Mouse (Mus musculus): ENCODE measurements around the gene Pi4ka. TPM values are rescaled to one million over a fixed set of nuclear protein-coding genes. Genes with fewer than 3 reads are reported as not detected.

Pi4ka gene
- total RNA-seq, 1 experiment from 2014 or later, result 42.2 TPM

GRCm38 (mm10) chr16:17345141-17345812 lies 60.8 kb downstream of the Pi4ka start:
- ATAC-seq (replicated peaks in 1 of 2; ENCODE audit: insufficient read depth in 1 of 2, low FRiP score in 2 of 2, low TSS enrichment in 1 of 2, low read depth in 1 of 2, poor library complexity in 2 of 2, severe bottlenecking in 2 of 2), result no peak

DNA sequence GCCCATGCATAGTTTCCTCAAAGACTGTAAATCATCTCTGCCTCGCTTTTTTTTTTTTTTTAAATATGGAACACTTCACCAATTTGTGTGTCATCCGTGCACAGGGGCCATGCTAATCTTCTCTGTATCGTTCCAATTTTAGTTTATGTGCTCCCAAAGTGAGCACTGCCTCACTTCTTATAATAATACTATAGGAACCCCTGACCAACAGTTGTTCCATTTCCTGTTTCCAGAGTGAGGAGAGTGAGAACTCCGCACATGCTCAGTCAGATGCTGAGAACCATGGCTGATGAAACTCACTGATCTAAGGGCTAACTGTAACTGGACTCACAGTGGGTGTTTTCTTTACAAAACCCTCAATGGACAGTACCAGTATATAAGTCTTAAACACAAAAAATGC lies 64.3 kb downstream of the Pi4ka start:
- no peak for ATAC-seq (replicated peaks in 1 of 2; ENCODE audit: insufficient read depth in 1 of 2, low FRiP score in 2 of 2, low TSS enrichment in 1 of 2, low read depth in 1 of 2, poor library complexity in 2 of 2, severe bottlenecking in 2 of 2)

DNA sequence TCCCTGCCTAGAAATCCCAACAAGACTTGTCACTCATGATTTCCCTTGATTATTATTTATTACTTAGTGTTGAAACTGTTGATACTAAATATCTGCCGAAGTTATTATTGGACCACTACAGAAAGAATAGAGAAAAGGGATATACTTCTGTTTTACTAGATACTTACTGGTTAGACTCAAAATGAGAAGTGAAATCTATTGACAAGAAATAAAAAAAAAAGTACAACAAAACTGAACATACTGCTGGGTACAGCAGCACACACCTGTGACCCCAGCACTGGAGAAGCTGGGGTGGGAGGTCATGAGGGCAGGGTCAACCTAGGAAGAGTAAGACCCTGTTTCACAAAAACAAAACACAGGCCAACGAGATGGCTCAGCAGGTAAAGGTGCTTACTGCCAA lies 65.4 kb downstream of the Pi4ka start:
- ATAC-seq (replicated peaks in 1 of 2; ENCODE audit: insufficient read depth in 1 of 2, low FRiP score in 2 of 2, low TSS enrichment in 1 of 2, low read depth in 1 of 2, poor library complexity in 2 of 2, severe bottlenecking in 2 of 2), result no peak

DNA sequence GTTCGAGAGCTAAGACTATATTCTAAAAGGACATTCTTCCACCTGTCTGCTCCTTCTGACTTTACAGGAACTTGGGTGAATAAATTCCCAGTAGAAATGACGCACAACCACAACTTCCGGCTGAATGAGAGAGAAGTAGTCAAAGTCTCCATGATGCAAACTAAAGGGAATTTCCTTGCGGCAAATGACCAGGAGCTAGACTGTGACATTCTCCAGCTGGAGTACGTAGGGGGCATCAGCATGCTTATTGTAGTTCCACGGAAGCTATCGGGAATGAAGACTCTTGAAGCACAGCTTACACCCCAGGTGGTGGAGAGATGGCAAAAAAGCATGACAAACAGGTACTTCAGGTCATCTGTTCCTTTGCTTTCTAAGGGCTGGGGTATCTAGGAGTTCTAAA lies 66.4 kb downstream of the Pi4ka start:
- ATAC-seq (replicated peaks in 1 of 2; ENCODE audit: insufficient read depth in 1 of 2, low FRiP score in 2 of 2, low TSS enrichment in 1 of 2, low read depth in 1 of 2, poor library complexity in 2 of 2, severe bottlenecking in 2 of 2), result no peak

DNA sequence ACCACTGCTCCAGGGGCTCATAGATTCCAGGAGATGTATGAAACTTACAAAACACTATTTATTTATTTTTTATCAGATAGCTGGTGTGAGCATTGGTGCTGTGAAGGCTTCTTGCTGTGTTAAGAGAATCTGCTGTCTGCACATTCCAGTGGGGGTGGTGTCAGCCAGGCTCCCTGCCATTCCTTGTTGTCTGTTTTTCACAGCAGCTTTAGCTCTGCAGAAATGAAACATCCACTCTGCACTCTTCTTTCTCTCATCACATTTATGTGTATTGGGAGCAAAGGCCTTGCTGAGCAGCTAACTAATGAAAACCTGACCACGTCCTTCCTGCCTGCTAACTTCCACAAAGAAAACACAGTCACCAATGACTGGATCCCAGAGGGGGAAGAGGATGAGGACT lies 70.0 kb downstream of the Pi4ka start:
- ATAC-seq (replicated peaks in 1 of 2; ENCODE audit: insufficient read depth in 1 of 2, low FRiP score in 2 of 2, low TSS enrichment in 1 of 2, low read depth in 1 of 2, poor library complexity in 2 of 2, severe bottlenecking in 2 of 2), result no peak

DNA sequence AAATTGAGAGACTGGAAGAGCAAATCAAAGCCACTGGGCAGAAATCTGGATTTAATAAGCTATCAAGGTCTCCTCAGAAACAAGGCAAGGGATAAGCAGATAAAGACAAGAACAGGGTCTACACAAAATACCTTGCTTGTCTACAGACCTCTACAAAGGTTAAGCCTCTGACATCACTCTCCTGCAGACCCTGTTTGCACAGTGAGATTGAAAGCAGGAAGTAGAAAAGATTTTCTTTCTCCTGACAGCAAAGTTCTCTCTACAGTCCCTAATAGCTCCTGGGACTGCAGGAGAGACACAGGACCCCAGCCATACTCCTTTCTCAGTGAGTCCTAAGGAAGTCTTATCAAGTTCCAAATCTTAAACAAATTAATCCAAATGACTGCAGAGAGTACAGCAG lies 71.5 kb downstream of the Pi4ka start:
- no peak for ATAC-seq (replicated peaks in 1 of 2; ENCODE audit: insufficient read depth in 1 of 2, low FRiP score in 2 of 2, low TSS enrichment in 1 of 2, low read depth in 1 of 2, poor library complexity in 2 of 2, severe bottlenecking in 2 of 2)

DNA sequence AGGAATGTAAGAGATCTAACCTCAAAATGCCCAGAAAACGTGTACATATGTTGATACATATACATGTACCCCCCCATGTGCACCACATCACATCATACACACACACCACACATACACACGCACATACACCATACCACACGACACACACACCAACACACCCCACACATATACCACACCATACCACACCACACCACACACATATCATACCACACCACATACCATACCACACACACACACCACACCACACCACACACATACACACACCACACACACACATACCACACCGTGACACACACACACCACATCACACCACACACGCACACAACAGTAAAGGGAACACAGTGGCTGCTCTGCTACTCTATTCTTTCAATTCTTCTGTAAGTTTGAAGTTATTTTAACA lies 74.3 kb downstream of the Pi4ka start:
- no peak for ATAC-seq (replicated peaks in 1 of 2; ENCODE audit: insufficient read depth in 1 of 2, low FRiP score in 2 of 2, low TSS enrichment in 1 of 2, low read depth in 1 of 2, poor library complexity in 2 of 2, severe bottlenecking in 2 of 2)

- ATAC-seq (replicated peaks in 1 of 2; ENCODE audit: insufficient read depth in 1 of 2, low FRiP score in 2 of 2, low TSS enrichment in 1 of 2, low read depth in 1 of 2, poor library complexity in 2 of 2, severe bottlenecking in 2 of 2), result no peak
Observed at GRCm38 (mm10) chr16:17331116-17331515, 75.0 kb downstream of the Pi4ka start, which contains the start of gene Serpind1. Gene Serpind1 (plus strand): TSS chr16:17331371.

DNA sequence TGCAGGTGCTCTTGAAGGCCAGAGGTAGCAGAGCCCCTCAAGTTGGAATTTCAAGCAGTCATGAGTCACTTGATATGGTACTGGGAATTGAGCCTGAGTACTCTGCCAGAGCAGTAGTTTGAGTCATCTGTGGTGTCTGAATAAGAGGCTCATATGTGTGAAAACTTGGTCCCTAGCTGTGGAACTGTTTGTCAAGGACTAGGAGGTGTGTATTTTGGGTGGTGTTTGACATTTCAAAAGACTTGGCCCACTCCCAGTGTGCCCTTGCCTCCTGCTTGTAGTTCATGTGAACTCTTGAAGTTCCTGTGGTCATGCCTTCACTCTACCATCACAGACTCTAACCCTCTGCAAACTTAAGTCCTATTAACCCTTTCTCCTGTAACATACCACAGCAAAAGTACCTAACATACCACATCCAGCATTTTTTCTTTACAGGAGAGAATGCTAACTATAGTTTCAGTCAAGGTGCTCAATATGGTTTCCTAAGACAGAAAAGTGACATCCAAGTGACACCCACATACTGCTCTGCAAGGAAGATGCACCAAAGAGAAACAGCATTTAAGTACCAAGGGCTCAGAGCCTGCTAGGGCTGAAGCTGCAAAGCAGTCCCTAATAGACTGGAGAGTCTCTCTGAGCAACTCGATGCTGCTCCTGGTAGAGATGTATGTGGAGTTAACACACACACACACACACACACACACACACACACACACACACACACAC lies 76.1 kb downstream of the Pi4ka start:
- ATAC-seq (replicated peaks in 1 of 2; ENCODE audit: insufficient read depth in 1 of 2, low FRiP score in 2 of 2, low TSS enrichment in 1 of 2, low read depth in 1 of 2, poor library complexity in 2 of 2, severe bottlenecking in 2 of 2), result no peak

GRCm38 (mm10) chr16:17326064-17326463 lies 80.0 kb downstream of the Pi4ka start:
- ATAC-seq (replicated peaks in 1 of 2; ENCODE audit: insufficient read depth in 1 of 2, low FRiP score in 2 of 2, low TSS enrichment in 1 of 2, low read depth in 1 of 2, poor library complexity in 2 of 2, severe bottlenecking in 2 of 2), result no peak

DNA sequence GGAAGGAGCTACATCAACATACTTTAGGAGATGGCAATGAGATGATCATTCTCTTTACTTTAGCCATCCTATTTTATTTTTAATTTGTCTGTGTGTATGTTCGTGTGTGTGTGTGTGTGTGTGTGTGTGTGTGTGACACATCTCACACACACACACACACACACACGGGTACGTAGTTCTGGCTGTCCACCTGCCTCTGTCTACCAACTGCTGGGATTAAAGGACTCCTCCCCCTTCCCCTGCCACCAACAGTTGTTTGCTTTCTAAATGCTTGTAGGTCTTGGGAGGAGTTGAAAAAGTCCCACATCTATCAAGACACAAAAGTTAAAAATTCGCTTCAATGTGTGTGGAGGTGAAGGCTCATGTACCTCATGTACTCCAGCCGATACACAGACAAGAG lies 81.4 kb downstream of the Pi4ka start:
- no peak for ATAC-seq (replicated peaks in 1 of 2; ENCODE audit: insufficient read depth in 1 of 2, low FRiP score in 2 of 2, low TSS enrichment in 1 of 2, low read depth in 1 of 2, poor library complexity in 2 of 2, severe bottlenecking in 2 of 2)

- no peak for ATAC-seq (replicated peaks in 1 of 2; ENCODE audit: insufficient read depth in 1 of 2, low FRiP score in 2 of 2, low TSS enrichment in 1 of 2, low read depth in 1 of 2, poor library complexity in 2 of 2, severe bottlenecking in 2 of 2)
Observed at GRCm38 (mm10) chr16:17321481-17321880, 84.6 kb downstream of the Pi4ka start.

GRCm38 (mm10) chr16:17316554-17316953 lies 89.6 kb downstream of the Pi4ka start:
- ATAC-seq (replicated peaks in 1 of 2; ENCODE audit: insufficient read depth in 1 of 2, low FRiP score in 2 of 2, low TSS enrichment in 1 of 2, low read depth in 1 of 2, poor library complexity in 2 of 2, severe bottlenecking in 2 of 2), result no peak

- ATAC-seq (replicated peaks in 1 of 2; ENCODE audit: insufficient read depth in 1 of 2, low FRiP score in 2 of 2, low TSS enrichment in 1 of 2, low read depth in 1 of 2, poor library complexity in 2 of 2, severe bottlenecking in 2 of 2), result no peak
Observed at GRCm38 (mm10) chr16:17312531-17312930, 93.6 kb downstream of the Pi4ka start.

DNA sequence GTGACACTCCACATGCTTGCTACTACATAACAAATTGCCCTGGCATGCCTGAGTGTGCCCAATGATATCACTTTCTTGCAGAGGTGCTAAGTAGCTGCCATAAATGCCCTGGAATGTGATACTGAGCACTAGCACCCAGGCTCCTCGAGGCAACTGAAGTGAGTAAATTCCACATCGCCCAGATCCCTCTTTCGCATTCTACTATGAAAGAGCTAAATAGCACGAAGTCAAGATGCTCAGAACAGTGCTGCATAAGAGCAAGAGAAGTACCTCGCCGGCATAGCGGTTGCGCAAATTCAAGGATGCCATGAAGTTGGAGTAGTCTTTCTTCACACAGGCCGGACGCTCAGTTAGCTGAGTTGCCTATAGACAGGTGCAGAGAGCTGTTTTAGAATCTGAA lies 97.1 kb downstream of the Pi4ka start:
- ATAC-seq (replicated peaks in 1 of 2; ENCODE audit: insufficient read depth in 1 of 2, low FRiP score in 2 of 2, low TSS enrichment in 1 of 2, low read depth in 1 of 2, poor library complexity in 2 of 2, severe bottlenecking in 2 of 2), result no peak

DNA sequence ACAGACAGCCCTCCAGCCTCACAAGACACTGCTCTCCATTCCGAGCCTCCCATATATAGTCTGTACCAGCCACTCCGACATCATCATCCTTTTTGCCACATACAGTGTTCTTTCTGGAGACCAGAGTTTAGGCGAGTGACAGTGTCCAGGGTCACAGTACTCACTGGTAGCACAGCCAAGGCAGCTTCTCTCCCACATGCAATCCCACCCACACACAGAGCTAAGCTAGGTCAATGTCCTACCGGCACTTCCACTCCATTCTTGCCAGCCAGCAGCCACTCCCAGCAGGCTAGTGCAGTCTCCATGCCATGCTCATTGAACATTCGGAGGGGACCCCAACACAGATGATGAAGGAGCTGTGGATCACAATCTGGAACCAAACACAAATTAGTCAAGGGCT lies 98.7 kb downstream of the Pi4ka start:
- no peak for ATAC-seq (replicated peaks in 1 of 2; ENCODE audit: insufficient read depth in 1 of 2, low FRiP score in 2 of 2, low TSS enrichment in 1 of 2, low read depth in 1 of 2, poor library complexity in 2 of 2, severe bottlenecking in 2 of 2)

GRCm38 (mm10) chr16:17303521-17304245 lies 102.4 kb downstream of the Pi4ka start:
- no peak for ATAC-seq (replicated peaks in 1 of 2; ENCODE audit: insufficient read depth in 1 of 2, low FRiP score in 2 of 2, low TSS enrichment in 1 of 2, low read depth in 1 of 2, poor library complexity in 2 of 2, severe bottlenecking in 2 of 2)

GRCm38 (mm10) chr16:17300818-17301217 lies 105.3 kb downstream of the Pi4ka start:
- ATAC-seq (replicated peaks in 1 of 2; ENCODE audit: insufficient read depth in 1 of 2, low FRiP score in 2 of 2, low TSS enrichment in 1 of 2, low read depth in 1 of 2, poor library complexity in 2 of 2, severe bottlenecking in 2 of 2), result no peak

All from hematopoietic stem cell, adult 5-6 weeks (primary cell).